Mouse (Mus musculus) embryonic facial prominence, embryonic 11.5 days (tissue): ENCODE measurements around the gene St6galnac6. TPM values are rescaled to one million over a fixed set of nuclear protein-coding genes. Genes with fewer than 3 reads are reported as not detected.
A peak's percentile ranks its signal among the peaks of the same experiment; 100 is the strongest.

ENCODE experiments used
- ATAC-seq: fragments of 200-750 bp; cut with Nextera tagmentation; replicated peaks from 2 replicates; pipeline ENCODE4 v1.8.0; 2017; ENCODE audit warnings: low read depth; ENCODE audit not compliant: insufficient number of reproducible peaks, low FRiP score, low TSS enrichment
- DNase-seq: peaks from one replicate; pipeline ENCODE4 v3.0.0-alpha.2; 2015; ENCODE audit warnings: low spot score
- H3K27ac ChIP-seq: fragments of 300-500 bp; sonication (generic); replicated peaks from 2 replicates; pipeline ENCODE4 v1.5.1; 2014; ENCODE audit warnings: mild to moderate bottlenecking, low read depth, low read length, control low read depth
- H3K27me3 ChIP-seq: fragments of 300-500 bp; sonication (generic); 2 replicates; pipeline ENCODE4 v1.6.1; 2014; ENCODE audit warnings: mild to moderate bottlenecking, low read length, moderate library complexity, mixed read lengths; ENCODE audit not compliant: control insufficient read depth, insufficient read depth
- H3K36me3 ChIP-seq: fragments of 300-500 bp; sonication (generic); replicated peaks from 2 replicates; pipeline ENCODE4 v1.6.1; 2014; ENCODE audit warnings: low read depth, mild to moderate bottlenecking, low read length, moderate library complexity, mixed read lengths; ENCODE audit not compliant: control insufficient read depth, insufficient read depth
- H3K4me1 ChIP-seq: fragments of 300-500 bp; sonication (generic); 2 replicates; pipeline ENCODE4 v1.6.1; 2014; ENCODE audit warnings: low read length, mixed read lengths; ENCODE audit not compliant: control insufficient read depth, insufficient read depth
- H3K4me2 ChIP-seq: fragments of 300-500 bp; sonication (generic); 2 replicates; pipeline ENCODE4 v1.6.1; 2014; ENCODE audit warnings: low read depth, mild to moderate bottlenecking, control low read depth, low read length, moderate library complexity
- H3K4me3 ChIP-seq: fragments of 300-500 bp; sonication (generic); 2 replicates; pipeline ENCODE4 v1.5.1; 2014; ENCODE audit warnings: low read depth, low read length, control low read depth
- H3K9ac ChIP-seq: fragments of 300-500 bp; sonication (generic); replicated peaks from 2 replicates; pipeline ENCODE4 v1.6.1; 2014; ENCODE audit warnings: mild to moderate bottlenecking, control low read depth, low read length
- H3K9me3 ChIP-seq: fragments of 300-500 bp; sonication (generic); replicated peaks from 2 replicates; pipeline ENCODE4 v1.6.1; 2016; ENCODE audit warnings: mild to moderate bottlenecking, low read length, inconsistent platforms, mixed read lengths; ENCODE audit not compliant: control insufficient read depth
- WGBS: fragments of 180-500 bp; shearing (Covaris S2); extraction: QIAGEN DNeasy Blood & Tissue Kit; methylation state at CpG from one replicate; pipeline ENCODE4 v1.1.7; 2014; 5-methylcytosine and 5-hydroxymethylcytosine counted together
- polyA plus RNA-seq: library from polyadenylated mRNA; unstranded; fragments of >200 nt; fragmentation: Nextera tagmentation; extraction: Ambion mirVana; gene quantifications from 2 replicates; pipeline ENCODE4 v1.2.1, GENCODE M21; 2014

Gene St6galnac6
- polyA plus RNA-seq, 1 experiment from 2014 or later = 6.3 TPM

DNA sequence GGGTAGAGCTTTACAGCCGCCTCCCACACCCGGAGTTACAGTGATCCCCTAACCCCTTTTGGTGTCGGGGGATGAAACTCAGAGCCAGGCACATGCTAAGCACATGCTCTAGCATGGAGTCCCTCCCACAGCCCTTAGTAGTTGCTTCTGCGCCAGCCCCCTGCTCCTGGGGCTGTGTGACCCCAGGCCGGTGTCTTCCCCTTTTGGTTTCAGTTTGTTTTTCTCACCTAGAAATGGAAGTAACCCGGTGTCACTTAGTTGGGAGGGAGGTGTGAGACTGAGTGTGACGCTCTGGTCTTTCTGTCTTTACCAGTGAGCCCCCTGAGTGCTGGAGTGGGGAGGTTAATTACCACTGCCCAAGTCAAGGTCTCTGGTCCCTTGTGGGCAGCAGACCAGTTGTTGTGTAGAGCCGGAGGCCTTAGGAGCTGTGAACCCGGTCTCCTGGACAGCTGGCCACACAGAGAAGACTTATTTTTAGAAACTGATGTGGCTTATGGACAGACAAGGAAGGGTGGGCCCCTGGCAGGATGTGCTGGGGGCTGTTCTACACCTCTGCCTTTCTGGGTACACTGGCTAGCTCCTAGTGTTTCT, 11.7 kb upstream of the St6galnac6 start:
- H3K9ac ChIP-seq = peak overlapping the region; percentile 75
- H3K4me2 ChIP-seq = peak overlapping the region; percentile 69
- H3K9me3 ChIP-seq = no peaks in the 10 kb centered on the region
- H3K27me3 ChIP-seq = no peaks in the 10 kb centered on the region; the same call in 1 of the 2 replicates
- no peak for ATAC-seq
- H3K36me3 ChIP-seq = no peaks in the 10 kb centered on the region
- peak overlapping the region; percentile 53 for H3K4me3 ChIP-seq
- no peak overlapping the region for H3K27ac ChIP-seq
- 35% methylated on average over 9 of the region's 9 CpGs for WGBS
- H3K4me1 ChIP-seq = no peaks in the 10 kb centered on the region; the same call in 1 of the 2 replicates
- no peak for DNase-seq

- H3K9ac ChIP-seq = no peak overlapping the region
- DNase-seq = no peak
- no peak overlapping the region for H3K4me3 ChIP-seq
- no peak for ATAC-seq
- no peak overlapping the region for H3K4me2 ChIP-seq
- H3K36me3 ChIP-seq = no peaks in the 10 kb centered on the region; the same call in 1 of the 2 replicates
- 72% methylated on average over 11 of the region's 11 CpGs for WGBS
- H3K27ac ChIP-seq = no peak overlapping the region
- no peaks in the 10 kb centered on the region for H3K9me3 ChIP-seq
- no peaks in the 10 kb centered on the region; the same call in 1 of the 2 replicates for H3K27me3 ChIP-seq
- no peaks in the 10 kb centered on the region for H3K4me1 ChIP-seq
These were observed 10.2 kb upstream of the St6galnac6 start for GRCm38 (mm10) chr2:32589213-32589795.

DNA sequence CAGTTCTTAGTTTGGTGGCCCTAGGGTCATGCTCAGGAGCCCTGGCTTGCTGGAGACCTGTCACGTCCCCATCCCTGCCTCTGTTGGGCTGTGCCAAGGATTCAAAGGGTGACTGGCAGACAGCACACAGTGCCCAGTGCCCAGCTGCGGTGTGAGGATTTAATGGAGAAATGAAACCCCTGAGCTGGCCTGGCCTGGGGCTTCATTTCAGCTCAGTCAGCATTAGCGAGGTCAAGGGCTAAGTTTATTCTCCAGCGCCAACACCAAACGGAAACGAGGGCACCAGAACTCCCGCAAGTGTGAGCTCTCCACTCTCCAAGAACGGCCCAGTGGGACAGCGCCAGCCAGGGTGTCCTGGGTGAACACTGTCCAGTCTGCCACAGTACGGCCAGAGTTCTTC, 9.3 kb upstream of the St6galnac6 start:
- ATAC-seq (no peak), DNase-seq (no peak)
- no peak overlapping the region for H3K4me3 ChIP-seq
- H3K36me3 ChIP-seq = no peaks in the 10 kb centered on the region; the same call in 1 of the 2 replicates
- H3K9ac ChIP-seq = no peak overlapping the region
- no peak overlapping the region for H3K27ac ChIP-seq
- no peaks in the 10 kb centered on the region for H3K4me1 ChIP-seq
- H3K9me3 ChIP-seq = no peaks in the 10 kb centered on the region
- H3K4me2 ChIP-seq = no peak overlapping the region
- no peaks in the 10 kb centered on the region; the same call in 1 of the 2 replicates for H3K27me3 ChIP-seq
- 72% methylated on average over 10 of the region's 10 CpGs for WGBS

DNA sequence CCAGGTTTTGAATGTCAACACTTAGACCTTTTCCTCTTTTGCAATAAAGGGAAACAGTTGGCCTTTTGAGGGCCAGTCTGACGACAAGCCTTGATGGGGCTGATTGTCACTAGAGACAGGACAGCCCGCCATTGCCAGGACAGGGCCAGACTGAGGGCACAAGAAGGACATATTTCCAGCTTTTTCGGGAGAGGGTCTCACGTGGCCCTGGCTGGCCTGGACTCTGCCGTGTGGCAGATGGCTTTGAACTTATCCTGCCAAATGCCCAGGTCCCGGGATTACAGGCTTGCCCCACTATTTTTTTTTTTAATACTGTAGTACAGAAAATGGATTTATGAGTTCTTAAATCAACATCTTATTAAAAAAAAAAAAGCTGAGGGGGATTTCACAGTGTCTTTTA, 8.3 kb upstream of the St6galnac6 start:
- Histone ChIP-seq H3K27ac (no peak overlapping the region), H3K4me2 (no peak overlapping the region), H3K4me3 (no peak overlapping the region), H3K9ac (no peak overlapping the region), H3K27me3 (no peaks in the 10 kb centered on the region; the same call in 1 of the 2 replicates), H3K36me3 (no peaks in the 10 kb centered on the region; the same call in 1 of the 2 replicates), H3K4me1 (no peaks in the 10 kb centered on the region), H3K9me3 (no peaks in the 10 kb centered on the region)
- no peak for ATAC-seq
- WGBS = 72% methylated on average over 6 of the region's 6 CpGs
- DNase-seq = no peak

- H3K27me3 ChIP-seq = no peaks in the 10 kb centered on the region
- WGBS = 97% methylated on average over 13 of the region's 13 CpGs
These were observed 2.8 kb upstream of the St6galnac6 start for GRCm38 (mm10) chr2:32596725-32597124.

GRCm38 (mm10) chr2:32597248-32597647, 2.3 kb upstream of the St6galnac6 start:
- Histone ChIP-seq H3K9ac (no peak overlapping the region), H3K4me2 (no peak overlapping the region), H3K36me3 (no peaks in the 10 kb centered on the region; the same call in 1 of the 2 replicates), H3K9me3 (no peaks in the 10 kb centered on the region), H3K27me3 (no peaks in the 10 kb centered on the region), H3K27ac (no peak overlapping the region), H3K4me3 (no peak overlapping the region), H3K4me1 (no peaks in the 10 kb centered on the region; the same call in 1 of the 2 replicates)
- ATAC-seq (no peak), DNase-seq (no peak)
- 86% methylated on average over 5 of the region's 5 CpGs for WGBS

More at GRCm38 (mm10) chr2:32596725-32597124, 2.8 kb upstream of the St6galnac6 start:
- Histone ChIP-seq H3K4me3 (no peak overlapping the region), H3K4me2 (no peak overlapping the region), H3K9ac (no peak overlapping the region), H3K36me3 (no peaks in the 10 kb centered on the region; the same call in 1 of the 2 replicates), H3K9me3 (no peaks in the 10 kb centered on the region), H3K27ac (no peak overlapping the region), H3K4me1 (no peaks in the 10 kb centered on the region)
- ATAC-seq (no peak), DNase-seq (no peak)

- ATAC-seq (no peak), DNase-seq (no peak)
- no peaks in the 10 kb centered on the region; the same call in 1 of the 2 replicates for H3K36me3 ChIP-seq
- no peaks in the 10 kb centered on the region for H3K27me3 ChIP-seq
- no peaks in the 10 kb centered on the region; the same call in 1 of the 2 replicates for H3K4me1 ChIP-seq
- no peak overlapping the region for H3K9ac ChIP-seq
- 86% methylated on average over 5 of the region's 5 CpGs for WGBS
- no peak overlapping the region for H3K4me3 ChIP-seq
- H3K4me2 ChIP-seq = no peak overlapping the region
- no peaks in the 10 kb centered on the region for H3K9me3 ChIP-seq
- H3K27ac ChIP-seq = no peak overlapping the region
These were observed 1.8 kb upstream of the St6galnac6 start for GRCm38 (mm10) chr2:32597699-32598098.

DNA sequence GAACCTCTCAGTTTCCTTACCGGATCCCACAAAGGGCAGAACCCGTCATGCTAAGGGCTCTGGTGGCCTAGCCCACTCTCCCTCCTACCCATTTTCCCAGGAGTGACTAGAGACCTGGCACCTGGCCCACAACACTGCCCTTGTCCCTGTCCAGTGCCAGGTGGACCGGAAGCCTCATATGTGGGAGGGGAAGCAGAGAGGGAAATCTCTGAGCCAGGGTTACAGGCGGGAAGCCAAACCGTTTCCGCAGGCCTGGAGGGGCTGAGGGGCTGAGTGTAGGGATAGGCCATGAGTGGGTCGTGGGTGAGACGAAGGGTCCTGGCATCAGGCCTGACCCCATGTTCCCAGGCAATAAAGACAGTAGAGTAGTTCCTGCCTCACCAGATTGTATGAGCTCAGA, 1.0 kb upstream of the St6galnac6 start:
- DNase-seq = no peak
- H3K9ac ChIP-seq = no peak overlapping the region

More for the DNA sequence above, 1.0 kb upstream of the St6galnac6 start:
- H3K4me1 ChIP-seq = no peaks in the 10 kb centered on the region; the same call in 1 of the 2 replicates
- H3K9me3 ChIP-seq = no peaks in the 10 kb centered on the region
- H3K4me2 ChIP-seq = no peak overlapping the region
- H3K36me3 ChIP-seq = no peaks in the 10 kb centered on the region; the same call in 1 of the 2 replicates
- H3K27me3 ChIP-seq = no peaks in the 10 kb centered on the region
- no peak overlapping the region for H3K4me3 ChIP-seq
- no peak for ATAC-seq
- WGBS = 93% methylated on average over 8 of the region's 8 CpGs
- H3K27ac ChIP-seq = no peak overlapping the region
